ENCODE assay signal across 10 mouse cellular contexts in genomic region chr1:42699471-42699871, GRCm38 (mm10). TPM values are rescaled to one million over a fixed set of nuclear protein-coding genes. Genes with fewer than 3 reads are reported as not detected.
A peak's percentile ranks its signal among the peaks of the same experiment; 100 is the strongest.
DNase-seq lines count a peak whose midpoint lies in the region; ATAC-seq and TF ChIP-seq lines count a peak whose summit lies in the region.
"Had no signal": no experiment of that assay in that cellular context is flagged by ENCODE, and none has a peak within 500 bp of the region (broad histone marks: within the 10 kb centered on the region; RNA-seq: fewer than 3 reads in every experiment).

No protein-coding gene starts in this region.

- DNase-seq in adrenal gland, postnatal 10 days: peak; percentile 10
- DNase-seq in adrenal gland, postnatal 14 days: no peak
- peak; percentile 62 for DNase-seq in lung, embryonic 14.5 days
- no peak for DNase-seq in lung, postnatal 4 days
- DNase-seq in gastrocnemius, adult 2 months: no peak
- no peak for DNase-seq in adrenal gland, adult 18-20 months (ENCODE audit: low spot score in 2 of 2)

- H3K9ac ChIP-seq in lung, embryonic 14.5 days: no peak overlapping the region
- peak overlapping the region; percentile 76 for H3K9ac ChIP-seq in kidney, embryonic 16.5 days (replicated peaks; ENCODE audit: low read length)
- H3K9ac ChIP-seq in neural tube, embryonic 14.5 days (replicated peaks; ENCODE audit: low read depth, low read length): peak overlapping the region; percentile 93

- no peak overlapping the region for H3K27ac ChIP-seq in lung, embryonic 14.5 days (ENCODE audit: low read depth)
- peak overlapping the region; percentile 91 for H3K27ac ChIP-seq in kidney, embryonic 16.5 days (ENCODE audit: low read length)
- H3K27ac ChIP-seq in neural tube, embryonic 14.5 days (ENCODE audit: low read depth, low read length): peak overlapping the region; percentile 93
- no peak overlapping the region for H3K27ac ChIP-seq in gastrocnemius, adult 2 months
- H3K27ac ChIP-seq: macrophage had no signal

- 2% methylated on average over 19 of the region's 19 CpGs for WGBS in lung, embryonic 14.5 days
- WGBS in kidney, embryonic 16.5 days: under 1% methylated on average over 19 of the region's 19 CpGs
- WGBS in neural tube, embryonic 14.5 days: under 1% methylated on average over 19 of the region's 19 CpGs

- intact Hi-C loops in gastrocnemius, adult 2 months (cut with DNase I): no loop called here

- peaks cover 88% of the 10 kb centered on the region for H3K27me3 ChIP-seq in lung, embryonic 14.5 days (ENCODE audit: insufficient read depth, low read length)
- peaks cover 87% of the 10 kb centered on the region for H3K27me3 ChIP-seq in kidney, embryonic 16.5 days (ENCODE audit: insufficient read depth, low read length)
- peaks cover 4% of the 10 kb centered on the region; the same call in 1 of the 2 replicates for H3K27me3 ChIP-seq in neural tube, embryonic 14.5 days (ENCODE audit: control insufficient read depth, insufficient read depth, low read length)

- H3K36me3 ChIP-seq in lung, embryonic 14.5 days (ENCODE audit: insufficient read depth): no peaks in the 10 kb centered on the region
- no peaks in the 10 kb centered on the region for H3K36me3 ChIP-seq in kidney, embryonic 16.5 days (ENCODE audit: insufficient read depth, low read length)
- no peaks in the 10 kb centered on the region; the same call in 1 of the 2 replicates for H3K36me3 ChIP-seq in neural tube, embryonic 14.5 days (ENCODE audit: control insufficient read depth, insufficient read depth, low read length)

- peak overlapping the region; percentile 84 for H3K4me2 ChIP-seq in lung, embryonic 14.5 days
- H3K4me2 ChIP-seq in kidney, embryonic 16.5 days (replicated peaks; ENCODE audit: low read depth, low read length): peak overlapping the region; percentile 60
- H3K4me2 ChIP-seq in neural tube, embryonic 14.5 days (ENCODE audit: low read depth, low read length): peak overlapping the region; percentile 95

- 0 out of 2 replicates have a peak, but pooled peaks cover 3% of the 10 kb centered on the region for H3K4me1 ChIP-seq in lung, embryonic 14.5 days (ENCODE audit: insufficient read depth)
- H3K4me1 ChIP-seq in kidney, embryonic 16.5 days (ENCODE audit: insufficient read depth, low read length): peaks cover 13% of the 10 kb centered on the region
- peaks cover 17% of the 10 kb centered on the region for H3K4me1 ChIP-seq in neural tube, embryonic 14.5 days (ENCODE audit: control insufficient read depth, insufficient read depth, low read length)

- ATAC-seq in lung, embryonic 14.5 days (ENCODE audit: insufficient read depth): no peak
- ATAC-seq in kidney, embryonic 16.5 days (ENCODE audit: low FRiP score, low TSS enrichment): no peak
- ATAC-seq in neural tube, embryonic 14.5 days (ENCODE audit: low read depth): no peak

- TF ChIP-seq CTCF in lung, embryonic 14.5 days (IDR thresholded peaks at IDR 0.05; ENCODE audit: low read depth): no peak
- TF ChIP-seq CTCF in gastrocnemius, adult 2 months (IDR thresholded peaks at IDR 0.05): no peak

- no peaks in the 10 kb centered on the region for H3K9me3 ChIP-seq in lung, embryonic 14.5 days (ENCODE audit: low read depth, low read length)
- H3K9me3 ChIP-seq in kidney, embryonic 16.5 days (ENCODE audit: low read length): no peaks in the 10 kb centered on the region
- no peaks in the 10 kb centered on the region for H3K9me3 ChIP-seq in neural tube, embryonic 14.5 days (ENCODE audit: control insufficient read depth, low read length)

- peak overlapping the region; percentile 48; the same call in 1 of the 2 replicates for H3K4me3 ChIP-seq in lung, embryonic 14.5 days (ENCODE audit: low read depth, low read length)
- H3K4me3 ChIP-seq in kidney, embryonic 16.5 days (ENCODE audit: low read length): peak overlapping the region; percentile 60
- peak overlapping the region; percentile 78 for H3K4me3 ChIP-seq in neural tube, embryonic 14.5 days (ENCODE audit: low read depth, low read length)
- no peak overlapping the region for H3K4me3 ChIP-seq in gastrocnemius, adult 2 months

RNA-seq across cellular contexts. Expression of gene Pou3f3, which starts 3.9 kb away (rescaled TPM):
- total RNA-seq in adrenal gland, postnatal 10 days (2021): under 1 TPM; 0.03 TPM
- total RNA-seq in adrenal gland, postnatal 14 days (2021): 0.04 and 0.08 TPM in 2 replicates
- polyA plus RNA-seq in lung, embryonic 14.5 days (2014; fragmentation: Nextera tagmentation; extraction: Ambion mirVana): 0.34 and 0.49 TPM in 2 replicates
- 7.6 and 8.4 TPM in 2 replicates for polyA plus RNA-seq in kidney, embryonic 16.5 days (2015; fragmentation: Nextera tagmentation; extraction: Ambion mirVana)
- 10.4 and 11.0 TPM in 2 replicates for polyA plus RNA-seq in neural tube, embryonic 14.5 days (2014; fragmentation: Nextera tagmentation; extraction: Ambion mirVana)
- total RNA-seq in gastrocnemius, adult 2 months (2021): not detected
- not detected for total RNA-seq in adrenal gland, adult 18-20 months (2021)
- polyA plus RNA-seq: large intestine, adult 2 months; macrophage had no signal

Comparison
In these comparisons a context has a peak if more than half of its experiments do, and no peak if none do; other contexts are left out.
1. DNase-seq: peak in adrenal gland, postnatal 10 days (single experiment) and lung, embryonic 14.5 days (single experiment); none in adrenal gland, postnatal 14 days (single experiment), lung, postnatal 4 days (0 of 2), gastrocnemius, adult 2 months (single experiment) and adrenal gland, adult 18-20 months (0 of 2).
2. H3K27ac ChIP-seq: peak in kidney, embryonic 16.5 days (single experiment) and neural tube, embryonic 14.5 days (single experiment); none in lung, embryonic 14.5 days (single experiment) and gastrocnemius, adult 2 months (single experiment).
3. Peak in every context shown above with its lines, with median percentiles within 50 percentile points of each other: H3K4me2 ChIP-seq.